Mouse (Mus musculus) heart, embryonic 15.5 days (tissue): ENCODE results near the gene Samd9l. TPM values are rescaled to one million over a fixed set of nuclear protein-coding genes. Genes with fewer than 3 reads are reported as not detected.
"Not testable (repeated sequence)": the region's sequence is repeated elsewhere in the genome, so short reads cannot be mapped to it uniquely, and the experiment has no call there.

Experiments used
- ATAC-seq: fragments of 200-750 bp; cut with Nextera tagmentation; replicated peaks from 2 replicates; pipeline ENCODE4 v1.8.0; 2017; ENCODE audit warnings: low read depth, moderate TSS enrichment; ENCODE audit not compliant: insufficient number of reproducible peaks, insufficient read depth, low FRiP score
- H3K27ac ChIP-seq: fragments of 300-500 bp; sonication (generic); 2 replicates; pipeline ENCODE4 v1.5.1; 2015; ENCODE audit warnings: mild to moderate bottlenecking, inconsistent platforms
- H3K27me3 ChIP-seq: fragments of 300-500 bp; sonication (generic); 2 replicates; pipeline ENCODE4 v1.6.1; 2015; ENCODE audit warnings: inconsistent platforms
- H3K36me3 ChIP-seq: fragments of 300-500 bp; sonication (generic); 2 replicates; pipeline ENCODE4 v1.6.1; 2015; ENCODE audit warnings: mild to moderate bottlenecking, inconsistent platforms
- H3K4me1 ChIP-seq: fragments of 300-500 bp; sonication (generic); replicated peaks from 2 replicates; pipeline ENCODE4 v1.6.1; 2015; ENCODE audit warnings: inconsistent platforms
- H3K4me2 ChIP-seq: fragments of 300-500 bp; sonication (generic); 2 replicates; pipeline ENCODE4 v1.6.1; 2015; ENCODE audit warnings: inconsistent platforms, mild to moderate bottlenecking, moderate library complexity
- H3K4me3 ChIP-seq: fragments of 300-500 bp; sonication (generic); 2 replicates; pipeline ENCODE4 v1.5.1; 2015; ENCODE audit warnings: mild to moderate bottlenecking, inconsistent platforms
- H3K9ac ChIP-seq: fragments of 300-500 bp; sonication (generic); 2 replicates; pipeline ENCODE4 v1.6.1; 2015; ENCODE audit warnings: mild to moderate bottlenecking, inconsistent platforms
- H3K9me3 ChIP-seq: fragments of 300-500 bp; sonication (generic); replicated peaks from 2 replicates; pipeline ENCODE4 v1.6.1; 2016; ENCODE audit warnings: inconsistent platforms
- whole genome bisulfite sequencing: fragments of 180-500 bp; shearing (Covaris S2); methylation state at CpG from one replicate; pipeline ENCODE4 v1.1.7; 2015; ENCODE audit warnings: mixed read lengths; 5-methylcytosine and 5-hydroxymethylcytosine counted together
- polyA plus RNA-seq: library from polyadenylated mRNA; unstranded; fragments of >200 nt; fragmentation: Nextera tagmentation; extraction: Ambion mirVana; gene quantifications from 2 replicates; pipeline ENCODE4 v1.2.1, GENCODE M21; 2015

The Samd9l gene
- polyA plus RNA-seq, 1 experiment from 2014 or later = 2.6 TPM

- not testable (repeated sequence) for ATAC-seq, H3K27me3 ChIP-seq, H3K36me3 ChIP-seq, H3K9ac ChIP-seq, H3K27ac ChIP-seq, H3K4me1 ChIP-seq, H3K9me3 ChIP-seq
- Histone ChIP-seq H3K4me2 (peak overlapping the region; percentile 58), H3K4me3 (peak overlapping the region; percentile 39)
- WGBS = 5% methylated on average over 10 of the region's 10 CpGs
Measured at GRCm38 (mm10) chr6:3340928-3341327, 58.4 kb downstream of the Samd9l start.

- 75% methylated on average over 6 of the region's 6 CpGs for WGBS
Measured at GRCm38 (mm10) chr6:3339131-3339530, 60.2 kb downstream of the Samd9l start.

More at GRCm38 (mm10) chr6:3339131-3339530, 60.2 kb downstream of the Samd9l start:
- not testable (repeated sequence) for H3K9ac ChIP-seq, ATAC-seq, H3K27me3 ChIP-seq, H3K27ac ChIP-seq, H3K4me3 ChIP-seq, H3K9me3 ChIP-seq, H3K4me1 ChIP-seq, H3K36me3 ChIP-seq, H3K4me2 ChIP-seq

Other genes with a start within 250 kb of the Samd9l start
- 0.08 and 0.28 TPM in 2 replicates for gene Hepacam2, start 98.7 kb upstream of the Samd9l start, polyA plus RNA-seq
- gene Vps50, start 98.8 kb upstream of the Samd9l start, polyA plus RNA-seq = 17.1 and 20.4 TPM in 2 replicates